Mouse (Mus musculus) kidney, adult 2 months (tissue): ENCODE measurements around the gene Cpm.

Source experiments
- CTCF ChIP-seq: fragments of 200-500 bp; conservative IDR thresholded peaks from 2 replicates; pipeline ENCODE4 v1.5.1; 2011; ENCODE audit warnings: low read depth, mild to moderate bottlenecking, control low read depth, low read length, moderate library complexity, mixed read lengths; ENCODE audit not compliant: insufficient read depth, insufficient read length
- POLR2A ChIP-seq: fragments of 200-500 bp; IDR thresholded peaks from one replicate; pipeline ENCODE4 v1.6.1; 2011; ENCODE audit warnings: low read depth, low read length, control low read depth

DNA sequence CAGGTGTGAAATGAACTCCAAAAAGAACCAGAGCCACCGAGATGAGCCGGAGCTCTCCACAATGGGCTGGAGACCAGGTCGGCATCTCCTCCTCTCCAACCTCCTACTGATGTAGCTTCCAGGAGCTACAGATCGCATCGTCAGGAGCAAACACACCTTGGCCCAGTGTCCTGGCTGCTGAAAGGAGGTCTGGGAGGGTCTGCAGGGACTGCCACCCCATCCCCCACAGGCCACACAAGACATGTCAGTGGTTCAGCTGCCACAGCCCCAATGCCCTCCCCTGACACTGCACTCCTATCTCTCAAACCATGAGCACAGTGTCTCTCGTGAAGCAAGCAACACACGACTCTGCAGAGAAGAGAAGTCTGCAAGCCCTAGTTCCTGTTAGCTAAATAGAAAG lies 20.8 kb upstream of the Cpm start:
- TF ChIP-seq POLR2A (no peak), CTCF (no peak)
